Mouse (Mus musculus) common myeloid progenitor, adult 5-6 weeks (primary cell): ENCODE measurements at regions not wholly inside any gene's neighbourhood (a gene's known extent, or its start where the extent isn't known, plus 50 kb on each side); places are given as distances from the start of the nearest gene placed in this dataset.

Experiments used
- ATAC-seq: replicated peaks from 2 replicates; pipeline ENCODE4 v1.8.0; 2016; ENCODE audit warnings: low read depth, mild to moderate bottlenecking, moderate TSS enrichment, inconsistent platforms; ENCODE audit not compliant: poor library complexity, severe bottlenecking

GRCm38 (mm10) chr13:28432017-28432416 lies 174.7 kb downstream of the Gm11361 start:
- no peak for ATAC-seq

- ATAC-seq, result peak; percentile 50; the same call in 1 of the 2 replicates
Measured at GRCm38 (mm10) chr13:28426085-28426484, 168.8 kb downstream of the Gm11361 start.

GRCm38 (mm10) chr13:28425116-28425515 lies 167.8 kb downstream of the Gm11361 start:
- ATAC-seq, result no peak

GRCm38 (mm10) chr13:28424446-28425059 lies 167.2 kb downstream of the Gm11361 start:
- ATAC-seq, result no peak

GRCm38 (mm10) chr13:28421309-28421708 lies 164.0 kb downstream of the Gm11361 start:
- no peak for ATAC-seq

- ATAC-seq, result no peak
Measured at GRCm38 (mm10) chr13:28420636-28421035, 163.3 kb downstream of the Gm11361 start.

- peak; percentile 76 for ATAC-seq
Measured at GRCm38 (mm10) chr13:28419950-28420381, 162.6 kb downstream of the Gm11361 start.

- ATAC-seq, result no peak
Measured at GRCm38 (mm10) chr13:28418936-28419681, 161.8 kb downstream of the Gm11361 start.

- peak; percentile 60 for ATAC-seq
Measured at GRCm38 (mm10) chr13:28417929-28418881, 160.9 kb downstream of the Gm11361 start.

- peak; percentile 75 for ATAC-seq
Measured at GRCm38 (mm10) chr13:28417431-28417928, 160.2 kb downstream of the Gm11361 start.

GRCm38 (mm10) chr13:28416887-28417286 lies 159.6 kb downstream of the Gm11361 start:
- no peak for ATAC-seq

- no peak for ATAC-seq
Measured at GRCm38 (mm10) chr13:28416231-28416630, 158.9 kb downstream of the Gm11361 start.

- no peak for ATAC-seq
Measured at GRCm38 (mm10) chr13:28415769-28416168, 158.4 kb downstream of the Gm11361 start.

GRCm38 (mm10) chr13:28410324-28410723 lies 153.0 kb downstream of the Gm11361 start:
- no peak for ATAC-seq

GRCm38 (mm10) chr13:28409609-28409902 lies 152.2 kb downstream of the Gm11361 start:
- ATAC-seq, result no peak

GRCm38 (mm10) chr13:28408868-28409608 lies 151.7 kb downstream of the Gm11361 start:
- ATAC-seq, result no peak

GRCm38 (mm10) chr13:28400459-28400858 lies 143.1 kb downstream of the Gm11361 start:
- ATAC-seq, result no peak
